Mouse (Mus musculus): ENCODE measurements around the gene Hoxb4.

Hoxb4 gene

DNA sequence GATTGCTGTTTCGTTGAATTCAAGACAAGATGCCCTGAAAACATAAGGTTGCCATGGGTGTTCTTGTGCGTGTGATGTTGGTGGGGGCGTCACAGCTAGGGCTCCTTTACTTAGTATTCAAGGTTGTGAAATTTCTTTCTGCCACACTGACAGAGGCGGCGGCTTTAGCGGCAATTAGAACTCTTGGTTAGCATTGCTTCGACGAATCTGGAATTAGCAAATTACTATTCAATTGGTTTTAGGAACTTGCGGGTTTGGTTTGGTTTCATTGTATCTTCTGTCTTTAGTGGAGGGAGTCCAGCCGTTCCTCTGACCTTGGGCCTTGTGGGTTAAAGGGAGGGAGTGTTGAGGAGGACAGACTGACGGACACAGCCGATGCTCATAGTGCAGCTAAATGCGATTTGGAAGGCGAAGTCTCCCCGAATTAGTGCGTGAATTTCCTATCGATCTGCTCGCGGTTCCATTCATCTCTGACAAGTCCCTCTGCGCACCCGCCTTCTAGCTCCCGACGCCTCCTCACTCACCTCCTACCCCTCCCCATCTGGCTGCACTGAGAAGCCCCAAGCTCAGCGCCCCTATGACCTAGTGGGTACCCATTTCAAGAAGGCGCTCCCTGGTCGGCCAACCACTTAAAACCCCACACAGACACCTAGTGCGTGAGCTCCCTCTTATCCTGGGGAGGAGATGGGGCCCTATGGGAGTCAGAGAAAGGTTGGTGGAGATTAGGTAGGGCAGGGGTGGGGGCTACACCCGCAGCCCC is at the start of gene Hoxb4:
Hoxb4 (plus strand) TSS at position 660 of the 760 bp plus-strand sequence.
- no peak for DNase-seq (ENCODE audit: low read depth)

DNA sequence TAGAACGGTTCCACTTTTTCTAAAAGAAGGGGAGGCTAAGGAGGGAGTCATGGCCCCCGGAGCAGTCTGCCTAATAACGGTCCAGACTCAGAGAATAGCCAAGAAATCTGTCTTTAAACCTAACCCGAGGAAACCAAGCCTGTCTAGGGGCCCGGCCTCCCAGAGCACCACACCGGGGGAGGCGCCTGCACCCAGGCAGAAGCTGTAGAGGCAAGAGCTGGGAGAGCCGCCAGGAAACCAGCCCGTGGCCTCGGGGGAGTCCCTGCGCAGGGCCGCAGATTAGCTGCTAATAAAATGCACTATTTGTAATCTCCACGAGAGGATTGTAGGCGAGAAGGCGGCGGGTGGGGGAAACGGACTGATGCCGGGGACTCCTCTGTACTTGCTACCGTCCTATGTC is 48.2 kb upstream of the Hoxb4 start:
- DNase-seq (ENCODE audit: low read depth), result no peak

DNA sequence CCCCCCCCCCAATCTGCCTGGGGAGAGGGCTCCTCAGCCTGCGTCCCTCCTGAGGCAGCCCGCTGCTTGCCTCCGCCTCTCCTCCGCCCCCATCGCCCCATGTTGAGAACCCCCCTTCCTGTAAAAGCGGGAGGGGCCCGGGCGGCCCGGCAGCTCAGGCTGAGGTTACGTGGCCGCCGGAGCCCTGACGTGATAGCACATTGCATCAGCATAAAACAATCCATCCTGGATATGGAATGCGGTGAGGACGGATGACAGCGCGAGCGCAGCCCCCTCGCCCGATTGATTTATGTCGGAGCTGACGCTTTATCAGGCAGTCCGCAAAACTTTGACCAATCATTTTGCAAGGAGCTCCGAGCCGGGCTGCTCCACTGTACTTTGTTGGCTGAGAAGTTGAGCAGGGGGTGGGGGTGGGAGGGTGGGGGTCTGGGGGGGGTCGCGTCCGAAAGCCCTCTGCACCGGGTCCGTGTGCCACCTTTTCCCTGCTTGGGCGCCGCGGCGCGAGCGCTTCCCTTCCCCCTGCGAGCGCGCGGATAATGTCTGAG is 47.0 kb upstream of the Hoxb4 start, which contains the start of gene Hoxb9:
Hoxb9 (plus strand) TSS at position 462 of the 545 bp plus-strand sequence.
- DNase-seq (ENCODE audit: low read depth), result no peak

DNA sequence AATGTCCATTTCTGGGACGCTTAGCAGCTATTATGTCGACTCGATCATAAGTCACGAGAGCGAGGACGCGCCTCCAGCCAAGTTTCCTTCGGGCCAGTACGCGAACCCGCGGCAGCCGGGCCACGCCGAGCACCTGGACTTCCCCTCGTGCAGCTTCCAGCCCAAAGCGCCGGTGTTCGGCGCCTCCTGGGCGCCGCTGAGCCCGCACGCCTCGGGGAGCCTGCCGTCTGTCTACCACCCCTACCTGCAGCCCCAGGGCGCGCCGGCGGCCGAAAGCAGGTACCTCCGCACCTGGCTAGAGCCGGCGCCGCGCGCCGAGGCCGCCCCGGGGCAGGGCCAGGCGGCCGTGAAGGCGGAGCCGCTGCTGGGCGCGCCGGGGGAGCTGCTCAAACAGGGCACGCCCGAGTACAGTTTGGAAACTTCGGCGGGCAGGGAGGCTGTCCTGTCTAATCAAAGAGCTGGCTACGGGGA is 46.5 kb upstream of the Hoxb4 start:
- no peak for DNase-seq (ENCODE audit: low read depth)

DNA sequence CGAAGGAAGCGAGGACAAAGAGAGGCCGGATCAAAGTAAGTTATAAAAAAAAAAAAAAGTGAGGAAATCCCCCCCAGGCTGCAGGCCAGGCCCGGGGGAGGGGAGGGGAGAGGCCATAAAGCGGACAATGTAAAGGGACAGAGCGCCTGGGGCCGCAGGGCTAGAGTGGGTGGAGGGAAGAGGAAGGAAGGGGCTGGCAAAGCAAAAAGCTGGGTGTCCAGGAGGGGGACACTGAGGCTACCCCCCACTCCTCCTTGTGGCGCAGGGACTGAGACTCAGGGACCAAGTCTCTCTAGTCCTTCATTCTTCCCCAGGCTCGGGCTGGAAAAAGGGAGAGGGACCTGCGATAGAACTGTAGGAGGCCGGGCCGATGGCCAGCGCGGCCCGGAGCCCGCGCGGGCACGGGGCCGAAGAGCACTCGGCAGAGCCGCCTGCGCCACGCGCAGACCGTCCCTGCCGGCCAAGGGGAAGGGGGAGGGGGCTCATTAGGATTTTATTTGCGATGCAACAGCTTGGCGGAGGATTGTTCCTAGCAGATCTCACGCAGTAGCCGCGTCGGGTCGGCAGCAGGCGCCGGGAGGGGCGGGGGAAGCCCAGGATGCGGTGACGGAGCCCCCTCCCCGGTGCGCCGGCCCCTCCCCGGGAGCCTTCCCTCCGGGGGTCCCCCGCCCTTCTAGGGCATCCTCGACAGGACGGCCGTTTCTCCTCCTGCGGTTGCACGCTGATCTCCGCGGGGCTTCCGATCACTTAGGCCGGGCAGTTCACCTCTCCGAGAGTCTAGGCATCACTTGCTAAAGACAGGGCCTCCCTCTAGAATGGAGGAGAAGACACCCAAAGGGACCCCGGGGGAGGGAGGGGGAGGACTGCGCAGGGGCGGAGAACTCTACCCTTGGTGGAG is 45.8 kb upstream of the Hoxb4 start:
- DNase-seq (ENCODE audit: low read depth), result no peak

DNA sequence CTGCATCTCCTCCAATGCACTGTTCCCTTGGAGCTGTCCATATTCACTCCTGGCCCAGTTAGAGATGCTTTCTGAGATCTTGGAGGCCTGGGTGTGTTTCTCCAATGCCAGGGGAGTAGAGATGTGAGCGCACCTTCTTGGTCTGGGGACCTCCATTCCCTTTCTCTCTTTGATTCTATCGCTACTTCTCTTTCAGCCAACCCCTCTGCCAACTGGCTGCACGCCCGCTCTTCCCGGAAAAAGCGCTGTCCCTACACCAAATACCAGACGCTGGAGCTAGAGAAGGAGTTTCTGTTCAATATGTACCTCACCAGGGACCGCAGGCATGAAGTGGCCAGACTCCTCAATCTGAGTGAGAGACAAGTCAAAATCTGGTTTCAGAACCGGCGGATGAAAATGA is 43.6 kb upstream of the Hoxb4 start:
- no peak for DNase-seq (ENCODE audit: low read depth)

DNA sequence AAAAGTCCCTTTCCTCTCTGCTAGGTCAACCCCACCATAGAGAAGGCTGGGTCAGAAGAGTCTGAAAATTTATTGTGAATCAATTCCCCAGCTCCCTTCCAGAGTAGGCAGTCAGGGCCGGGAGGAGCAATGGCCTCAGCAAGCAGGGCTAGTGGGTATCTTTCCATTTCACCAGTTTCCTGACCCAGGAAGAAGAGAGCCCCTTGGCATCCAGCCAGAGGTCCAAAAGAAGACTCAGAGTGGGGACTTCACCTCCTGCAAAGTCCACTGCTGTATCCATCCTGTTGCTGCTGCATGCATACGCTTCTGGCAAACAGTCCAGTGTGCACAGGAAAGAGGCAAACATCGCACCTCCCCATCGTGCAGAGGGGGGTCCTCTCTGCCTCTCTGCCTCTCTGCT is 42.2 kb upstream of the Hoxb4 start:
- DNase-seq (ENCODE audit: low read depth), result no peak

DNA sequence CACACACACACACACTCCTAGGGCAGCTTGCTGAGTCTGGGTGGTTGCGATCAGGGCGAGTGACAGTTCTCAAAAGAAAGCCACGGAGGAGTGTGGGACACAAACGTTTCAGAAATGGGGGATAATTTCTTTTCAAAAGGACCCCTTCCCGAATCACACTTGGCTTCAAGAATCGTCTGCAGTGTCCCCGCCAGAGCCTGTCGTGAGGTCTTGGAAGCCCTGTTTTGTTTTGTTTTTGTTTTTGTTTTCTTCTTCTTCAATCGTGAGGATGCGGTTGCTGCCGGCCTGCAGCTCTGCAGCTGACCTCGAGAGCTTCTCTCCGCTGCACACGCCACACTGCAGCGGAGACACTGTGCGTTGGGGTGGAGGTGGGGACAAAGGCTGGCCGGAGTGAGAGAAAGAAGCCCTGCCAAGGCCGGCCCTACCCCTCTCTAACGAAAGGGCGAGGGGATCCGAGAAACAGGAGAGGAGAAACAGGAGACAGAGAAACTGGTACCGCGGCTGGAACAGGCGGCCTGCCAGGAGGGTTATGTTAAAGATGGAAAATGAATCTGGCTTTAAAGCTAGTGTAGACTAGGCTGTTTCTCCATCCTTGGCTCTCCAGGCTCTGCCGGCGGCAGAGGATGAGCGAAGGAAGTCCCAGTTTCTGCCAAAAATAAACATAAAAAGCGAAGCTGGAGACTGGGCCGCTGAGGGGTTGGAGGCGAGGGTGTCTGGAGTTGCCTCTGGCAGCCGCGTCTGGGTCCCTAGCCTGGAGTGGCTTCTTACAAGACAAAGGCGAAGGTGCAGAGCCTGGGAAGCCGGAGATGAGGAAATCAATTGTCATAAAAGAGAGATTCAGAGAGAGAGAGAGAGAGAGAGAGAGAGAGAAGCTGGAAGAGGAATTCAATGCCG is 40.7 kb upstream of the Hoxb4 start:
- DNase-seq (ENCODE audit: low read depth), result peak; percentile 33

DNA sequence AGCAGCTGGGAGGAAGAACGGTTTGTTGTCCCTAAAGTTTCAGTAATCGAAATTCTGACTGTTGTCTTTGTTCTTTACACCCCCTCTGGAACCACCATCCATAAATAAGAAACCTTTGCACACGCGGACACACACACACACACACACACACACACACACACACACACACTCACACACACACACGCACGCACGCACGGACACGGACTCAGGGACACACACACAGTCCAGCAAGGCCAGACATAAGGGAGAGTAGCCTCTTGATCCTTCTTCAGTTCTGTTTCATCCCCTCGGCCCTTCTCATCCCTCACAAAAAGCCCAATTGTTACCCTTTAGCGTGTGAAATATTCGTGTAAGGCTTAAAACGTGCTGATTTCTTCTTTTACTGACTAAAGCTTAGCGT is 39.7 kb upstream of the Hoxb4 start:
- no peak for DNase-seq (ENCODE audit: low read depth)

DNA sequence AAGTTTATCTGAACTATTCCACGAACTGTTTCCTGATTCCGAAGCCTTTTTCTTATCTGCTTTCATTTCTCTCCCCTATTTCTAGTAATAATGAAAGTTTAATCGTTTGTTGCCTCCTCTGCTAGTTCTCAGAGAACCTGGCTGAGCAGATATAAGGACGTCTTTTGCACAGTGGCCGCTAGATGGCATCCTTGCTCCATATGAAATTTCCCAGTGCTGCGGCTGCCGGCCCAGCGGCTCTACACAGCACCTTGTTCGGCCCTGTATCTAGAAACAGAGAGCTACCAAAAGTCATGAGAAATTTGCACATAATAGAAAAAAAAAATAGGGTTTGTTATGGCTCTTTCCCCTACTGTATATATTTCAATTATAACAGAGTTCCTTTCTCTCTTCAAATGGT is 39.3 kb upstream of the Hoxb4 start:
- peak; percentile 92 for DNase-seq (ENCODE audit: low read depth)

DNA sequence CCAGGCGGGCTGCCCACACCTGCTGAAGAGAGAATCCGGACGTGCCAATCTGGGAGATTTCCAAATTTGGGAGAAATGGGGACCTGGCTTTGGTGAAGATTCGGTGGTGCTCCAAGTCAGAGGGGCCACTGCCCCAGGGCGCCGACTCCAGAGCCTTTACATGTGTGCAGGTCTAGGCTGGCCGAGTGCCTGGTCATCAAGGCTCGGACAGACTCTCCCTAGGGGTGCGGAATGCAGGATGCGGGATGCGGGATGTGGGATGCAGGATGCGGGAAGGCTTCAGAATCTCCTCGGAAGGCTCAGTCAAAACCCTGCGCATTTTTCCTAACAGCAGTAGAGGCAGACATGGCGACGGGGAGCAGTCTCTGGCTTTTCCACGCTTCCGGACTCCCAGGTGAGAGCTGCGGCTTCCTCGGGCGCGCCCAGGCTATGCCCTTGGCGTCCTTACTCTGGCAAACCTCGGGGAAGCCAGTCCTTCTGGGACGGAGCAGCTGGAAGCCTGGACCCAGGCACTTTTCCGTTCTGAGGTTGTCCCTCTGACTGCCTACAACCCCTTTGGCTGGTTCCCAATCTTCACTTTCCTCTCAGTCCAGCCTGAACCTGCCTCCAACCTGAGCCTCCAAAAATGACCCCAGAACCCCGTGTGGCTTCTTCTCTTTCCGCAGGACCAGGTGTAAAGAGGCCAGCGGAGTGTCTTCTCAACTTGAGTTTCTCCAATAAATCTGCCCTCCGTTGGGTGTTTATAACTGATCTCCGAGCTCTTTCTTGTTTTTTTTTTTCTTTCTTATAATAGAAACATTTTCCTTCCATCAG is 38.4 kb upstream of the Hoxb4 start:
- DNase-seq (ENCODE audit: low read depth), result peak; percentile 14

DNA sequence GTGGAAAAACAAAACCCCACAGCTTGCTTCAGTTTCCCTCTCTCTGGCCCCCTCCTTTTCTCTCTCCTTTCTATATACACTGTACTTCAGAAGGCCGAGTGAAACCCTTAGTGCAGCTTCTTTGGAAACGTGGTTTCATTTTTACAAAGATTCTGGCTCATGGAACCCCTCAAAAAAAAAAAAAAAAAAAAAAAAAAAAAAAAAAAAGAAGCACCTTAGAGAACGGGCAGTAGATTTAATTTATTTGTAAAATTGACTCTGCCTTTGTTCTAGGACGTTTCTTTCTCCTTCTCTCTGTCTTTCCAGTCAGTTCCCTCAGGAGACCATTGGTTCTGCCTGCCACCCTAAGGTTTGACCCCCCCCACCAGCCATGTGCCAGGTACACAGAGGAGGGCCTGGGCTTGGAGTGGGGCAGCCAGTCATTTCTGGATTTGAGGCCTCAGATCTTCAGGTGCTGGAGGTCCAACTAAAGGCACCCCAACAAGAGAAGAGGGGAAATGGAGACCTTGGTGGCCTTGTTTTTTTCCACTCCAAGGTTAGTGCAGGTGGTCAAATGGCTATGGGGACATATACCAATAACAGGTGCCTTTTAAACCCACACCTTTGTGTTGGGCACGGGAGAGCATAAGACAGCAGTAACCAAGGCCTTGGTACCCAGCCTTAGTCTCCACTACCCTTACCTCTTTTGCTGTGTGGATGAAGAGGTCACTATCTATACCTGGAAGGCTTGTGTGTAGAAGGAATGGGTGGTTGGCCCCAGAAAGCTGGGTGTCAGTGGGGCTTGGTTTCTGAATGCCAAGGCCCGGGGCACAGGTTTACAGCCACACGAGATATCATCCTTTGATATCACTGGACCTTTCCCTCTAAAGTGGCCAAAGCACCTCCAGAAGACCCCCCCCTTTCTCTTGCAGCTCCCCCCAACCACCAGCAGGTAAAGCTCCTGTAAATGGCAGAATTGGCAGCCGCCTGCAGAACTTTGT is 37.4 kb upstream of the Hoxb4 start:
- peak; percentile 27 for DNase-seq (ENCODE audit: low read depth)

DNA sequence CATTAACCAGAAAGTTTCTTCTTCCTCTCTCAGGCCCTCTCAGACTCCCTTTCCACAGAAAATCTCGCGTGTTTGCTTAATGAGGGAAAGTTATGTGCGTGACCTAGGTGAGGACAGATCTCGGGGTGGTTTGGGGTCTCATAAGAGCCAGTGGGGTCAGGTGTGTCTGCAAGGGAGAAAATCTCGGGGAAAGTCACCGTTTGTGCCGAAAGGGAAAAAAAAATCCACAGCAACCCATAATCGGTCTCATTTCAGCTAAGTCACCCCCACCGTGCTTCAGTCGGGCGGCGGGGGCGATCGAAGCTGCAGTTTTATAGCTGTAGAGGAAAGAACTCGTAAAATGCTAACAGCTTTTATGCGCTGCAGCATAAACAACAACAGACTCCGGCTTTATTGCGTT is 36.7 kb upstream of the Hoxb4 start:
- peak; percentile 17 for DNase-seq (ENCODE audit: low read depth)

DNA sequence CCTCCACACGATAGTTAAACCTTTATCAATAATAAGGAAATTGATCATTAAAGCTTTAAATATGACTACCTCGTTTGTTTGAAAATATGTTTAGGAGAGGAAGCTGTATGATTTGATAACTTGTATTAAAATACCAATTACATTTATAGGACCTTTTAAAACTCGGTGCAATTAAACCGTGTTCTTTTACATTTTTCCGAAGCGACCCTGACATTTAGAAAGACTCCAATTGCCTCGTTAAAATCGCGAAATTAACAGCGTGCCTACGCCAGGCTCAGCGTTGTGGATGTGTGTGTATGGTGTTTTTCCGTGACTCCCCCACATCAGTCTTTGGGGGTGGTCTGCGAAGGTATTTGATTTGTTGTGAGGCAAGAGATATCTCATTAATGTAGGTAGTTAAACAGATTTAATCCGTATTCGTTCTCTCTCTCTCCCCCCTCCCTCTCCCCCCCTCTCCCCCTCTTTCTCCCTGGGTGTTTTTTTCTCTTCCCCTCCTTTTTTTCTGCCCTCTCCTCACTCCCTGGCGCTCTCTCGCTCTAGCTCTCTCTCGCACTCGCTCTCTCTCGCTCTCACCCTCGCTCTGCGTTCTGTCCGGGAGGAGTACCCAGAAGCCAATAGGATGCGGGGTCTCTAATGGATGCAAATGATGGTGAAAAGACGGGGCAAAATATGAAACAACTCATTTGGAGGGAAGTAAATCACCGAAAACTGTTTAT is 36.1 kb upstream of the Hoxb4 start, which contains the start of gene Hoxb8:
Hoxb8 (plus strand) TSS at position 51 of the 716 bp plus-strand sequence.
- peak; percentile 26 for DNase-seq (ENCODE audit: low read depth)

DNA sequence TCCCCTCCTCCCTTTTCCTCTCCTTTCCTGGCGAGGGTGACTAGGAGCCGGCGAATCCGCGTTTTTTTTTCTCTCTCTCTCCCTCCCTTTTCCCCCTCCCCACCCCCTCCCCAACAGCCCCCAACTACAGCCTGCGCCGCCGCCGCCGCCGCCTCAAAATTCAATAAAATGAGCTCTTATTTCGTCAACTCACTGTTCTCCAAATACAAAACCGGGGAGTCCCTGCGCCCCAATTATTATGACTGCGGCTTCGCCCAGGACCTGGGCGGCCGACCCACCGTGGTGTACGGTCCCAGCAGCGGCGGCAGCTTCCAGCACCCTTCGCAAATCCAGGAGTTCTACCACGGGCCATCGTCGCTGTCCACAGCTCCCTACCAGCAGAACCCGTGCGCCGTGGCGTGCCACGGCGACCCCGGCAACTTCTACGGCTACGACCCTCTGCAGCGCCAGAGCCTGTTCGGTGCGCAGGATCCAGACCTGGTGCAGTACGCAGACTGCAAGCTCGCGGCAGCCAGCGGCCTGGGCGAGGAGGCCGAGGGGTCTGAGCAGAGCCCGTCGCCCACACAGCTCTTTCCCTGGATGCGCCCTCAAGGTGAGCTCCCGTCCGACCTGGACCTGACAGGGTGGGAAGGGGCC is 35.2 kb upstream of the Hoxb4 start:
- DNase-seq (ENCODE audit: low read depth), result no peak

DNA sequence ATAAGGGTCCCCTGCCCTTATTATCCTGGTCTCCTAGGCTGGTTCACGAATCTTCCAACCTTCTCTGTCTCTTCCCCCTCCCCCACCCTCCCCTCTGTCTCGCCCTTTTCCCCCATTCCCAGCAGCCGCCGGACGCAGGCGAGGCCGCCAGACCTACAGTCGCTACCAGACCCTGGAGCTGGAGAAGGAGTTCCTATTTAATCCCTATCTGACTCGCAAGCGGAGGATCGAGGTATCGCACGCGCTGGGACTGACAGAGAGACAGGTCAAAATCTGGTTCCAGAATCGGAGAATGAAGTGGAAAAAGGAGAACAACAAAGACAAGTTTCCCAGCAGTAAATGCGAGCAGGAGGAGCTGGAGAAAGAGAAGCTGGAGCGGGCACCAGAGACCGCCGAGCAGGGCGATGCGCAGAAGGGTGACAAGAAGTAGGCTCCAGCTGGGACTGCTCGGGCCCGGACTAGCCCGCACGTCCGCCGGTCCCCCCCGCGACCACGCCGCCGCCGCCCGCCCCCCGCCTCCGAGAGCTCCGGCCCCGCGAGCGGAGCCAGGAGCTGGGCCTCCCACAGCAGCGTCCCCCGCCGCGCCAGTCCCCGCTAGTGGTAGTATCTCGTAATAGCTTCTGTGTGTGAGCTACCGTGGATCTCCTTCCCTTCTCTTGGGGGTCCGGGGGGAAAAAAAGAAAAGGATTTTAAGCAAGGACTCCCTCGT is 33.9 kb upstream of the Hoxb4 start:
- peak; percentile 61 for DNase-seq (ENCODE audit: low read depth)

Measured in induced T-regulatory cell, adult 2 months (primary cell).